In the genomic region with DNA sequence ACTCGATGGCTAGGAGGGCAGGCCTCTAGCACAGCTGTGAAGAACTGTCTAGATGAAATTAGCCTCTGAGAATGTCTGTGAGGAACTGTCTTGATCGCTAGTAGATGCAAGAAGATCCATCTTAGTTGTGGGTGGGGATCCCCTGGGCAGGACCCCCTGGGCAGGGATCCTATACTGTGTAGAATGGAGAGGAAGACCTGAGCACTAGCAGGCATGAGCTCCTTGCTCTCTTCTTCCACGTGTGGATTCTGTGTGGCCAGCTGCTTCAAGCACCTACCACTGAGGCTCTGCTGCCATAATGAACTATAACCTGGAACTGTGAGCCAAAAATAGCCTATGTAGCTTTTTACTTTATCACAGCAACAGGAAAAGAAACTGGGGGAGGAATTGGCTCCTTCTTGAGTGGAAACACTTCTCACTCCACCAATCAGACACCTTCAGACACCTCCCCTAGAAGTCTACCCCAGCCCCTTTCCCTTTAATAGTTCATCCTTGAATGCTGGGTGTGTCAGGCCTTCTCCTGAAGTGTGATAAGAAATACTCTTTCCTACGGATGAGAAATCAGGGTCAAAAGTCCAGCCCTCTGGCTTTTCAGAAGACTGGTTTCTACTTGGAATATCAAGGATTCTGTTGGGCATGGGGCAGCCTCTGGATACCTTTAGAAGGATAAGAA, we compare ENCODE assay signal across 25 mouse cellular contexts. TPM values are rescaled to one million over a fixed set of nuclear protein-coding genes. Genes with fewer than 3 reads are reported as not detected.
DNase-seq lines count a peak whose midpoint lies in the region; ATAC-seq and TF ChIP-seq lines count a peak whose summit lies in the region.
"Had no signal": no experiment of that assay in that cellular context is flagged by ENCODE, and none has a peak within 500 bp of the region (broad histone marks: within the 10 kb centered on the region; RNA-seq: fewer than 3 reads in every experiment).

No protein-coding gene starts in this region.

- 43% methylated on average over 4 of the region's 4 CpGs for WGBS in heart, embryonic 12.5 days
- 65% methylated on average over 4 of the region's 4 CpGs for WGBS in kidney, embryonic 15.5 days
- WGBS in lung, postnatal 0 days = 39% methylated on average over 4 of the region's 4 CpGs
- 49% methylated on average over 4 of the region's 4 CpGs for WGBS in intestine, embryonic 16.5 days

- no peaks in the 10 kb centered on the region for H3K36me3 ChIP-seq in heart, embryonic 12.5 days
- no peaks in the 10 kb centered on the region for H3K36me3 ChIP-seq in kidney, embryonic 15.5 days
- H3K36me3 ChIP-seq in lung, postnatal 0 days (ENCODE audit: insufficient read depth, low read length) = no peaks in the 10 kb centered on the region
- no peaks in the 10 kb centered on the region for H3K36me3 ChIP-seq in intestine, embryonic 16.5 days (ENCODE audit: control insufficient read depth, insufficient read depth, low read length)

- no peak overlapping the region for H3K9ac ChIP-seq in heart, embryonic 12.5 days
- no peak overlapping the region for H3K9ac ChIP-seq in kidney, embryonic 15.5 days
- no peak overlapping the region for H3K9ac ChIP-seq in lung, postnatal 0 days (replicated peaks; ENCODE audit: low read depth)
- H3K9ac ChIP-seq in intestine, embryonic 16.5 days (ENCODE audit: low read depth, low read length) = no peak overlapping the region
- H3K9ac ChIP-seq: hindbrain, embryonic 14.5 days; liver, embryonic 14.5 days had no signal

- intact Hi-C loops in heart, postnatal 36 days (cut with DNase I) = no loop called here

- DNase-seq in heart, postnatal 36 days = no peak
- DNase-seq in kidney, postnatal 25 days = no peak
- peak; percentile 11 for DNase-seq in lung, postnatal 0 days (ENCODE audit: low spot score)
- DNase-seq in lung, postnatal 36 days = no peak
- no peak for DNase-seq in spleen, postnatal 14 days (ENCODE audit: low spot score in 2 of 2)
- DNase-seq: adrenal gland, postnatal 25 days; cerebellum, adult 2 months; cerebellum, postnatal 14 days; heart, postnatal 10 days; kidney, adult 2 months; kidney, postnatal 14 days; liver; right cerebral cortex, postnatal 25 days; spleen, adult 18-20 months had no signal

- H3K27ac ChIP-seq in heart, embryonic 12.5 days (ENCODE audit: poor library complexity, severe bottlenecking) = 0 out of 2 replicates have a peak overlapping the region, but pooled peaks have one; percentile 2
- peak overlapping the region; percentile 43; the same call in 1 of the 2 replicates for H3K27ac ChIP-seq in kidney, embryonic 15.5 days
- peak overlapping the region; percentile 33; the same call in 1 of the 2 replicates for H3K27ac ChIP-seq in lung, postnatal 0 days (ENCODE audit: low read length)
- H3K27ac ChIP-seq in intestine, embryonic 16.5 days (ENCODE audit: low read length) = 0 out of 2 replicates have a peak overlapping the region, but pooled peaks have one; percentile 3
- H3K27ac ChIP-seq: hindbrain, embryonic 14.5 days; liver, embryonic 14.5 days had no signal

- H3K4me3 ChIP-seq in heart, embryonic 12.5 days = no peak overlapping the region
- H3K4me3 ChIP-seq in kidney, embryonic 15.5 days (replicated peaks) = no peak overlapping the region
- H3K4me3 ChIP-seq in lung, postnatal 0 days (ENCODE audit: low read depth, low read length) = no peak overlapping the region
- no peak overlapping the region for H3K4me3 ChIP-seq in intestine, embryonic 16.5 days (ENCODE audit: low read length)
- H3K4me3 ChIP-seq: erythroblast, embryonic 14.5 days had no signal

- TF ChIP-seq CTCF in lung, postnatal 0 days (IDR thresholded peaks at IDR 0.05) = no peak

- no peak overlapping the region for H3K4me2 ChIP-seq in heart, embryonic 12.5 days
- H3K4me2 ChIP-seq in kidney, embryonic 15.5 days = no peak overlapping the region
- no peak overlapping the region for H3K4me2 ChIP-seq in lung, postnatal 0 days (replicated peaks; ENCODE audit: low read depth, low read length)
- H3K4me2 ChIP-seq in intestine, embryonic 16.5 days (ENCODE audit: low read depth, low read length) = no peak overlapping the region
- H3K4me2 ChIP-seq: hindbrain, embryonic 14.5 days; midbrain, embryonic 11.5 days had no signal

- no peak for TF ChIP-seq EP300 in lung, postnatal 0 days (IDR thresholded peaks at IDR 0.05)

- H3K27me3 ChIP-seq in heart, embryonic 12.5 days (replicated peaks) = no peaks in the 10 kb centered on the region
- no peaks in the 10 kb centered on the region for H3K27me3 ChIP-seq in kidney, embryonic 15.5 days
- no peaks in the 10 kb centered on the region for H3K27me3 ChIP-seq in lung, postnatal 0 days (replicated peaks; ENCODE audit: insufficient read depth, low read length)
- H3K27me3 ChIP-seq in intestine, embryonic 16.5 days (replicated peaks; ENCODE audit: control insufficient read depth, insufficient read depth, low read length) = no peaks in the 10 kb centered on the region

- peaks cover 11% of the 10 kb centered on the region for H3K4me1 ChIP-seq in heart, embryonic 12.5 days (replicated peaks)
- peaks cover 6% of the 10 kb centered on the region; the same call in 1 of the 2 replicates for H3K4me1 ChIP-seq in kidney, embryonic 15.5 days
- no peaks in the 10 kb centered on the region for H3K4me1 ChIP-seq in lung, postnatal 0 days (ENCODE audit: insufficient read depth, low read depth, low read length)
- H3K4me1 ChIP-seq in intestine, embryonic 16.5 days (ENCODE audit: control insufficient read depth, insufficient read depth, low read length) = peaks cover 9% of the 10 kb centered on the region

- no peak for ATAC-seq in heart, embryonic 12.5 days (ENCODE audit: insufficient number of reproducible peaks, low FRiP score)
- 0 out of 2 replicates have a peak, but pooled peaks have one; percentile 9 for ATAC-seq in kidney, embryonic 15.5 days (replicated peaks; ENCODE audit: low FRiP score)
- ATAC-seq in lung, postnatal 0 days = no peak; the same call in 1 of the 2 replicates
- peak; percentile 86 for ATAC-seq in intestine, embryonic 16.5 days
- ATAC-seq: CD4-positive, CD25-positive, alpha-beta regulatory T cell, adult 4 months; forebrain, embryonic 16.5 days; midbrain, embryonic 16.5 days had no signal

- no peaks in the 10 kb centered on the region for H3K9me3 ChIP-seq in heart, embryonic 12.5 days (replicated peaks)
- no peaks in the 10 kb centered on the region for H3K9me3 ChIP-seq in kidney, embryonic 15.5 days (replicated peaks)
- H3K9me3 ChIP-seq in lung, postnatal 0 days (ENCODE audit: low read length) = no peaks in the 10 kb centered on the region
- no peaks in the 10 kb centered on the region for H3K9me3 ChIP-seq in intestine, embryonic 16.5 days (ENCODE audit: control insufficient read depth, low read length)

RNA-seq across cellular contexts. Expression of a gene that starts 18.4 kb away (rescaled TPM):
- 2.3 and 3.1 TPM in 2 replicates for polyA plus RNA-seq in heart, embryonic 12.5 days (2016; fragmentation: Nextera tagmentation; extraction: Ambion mirVana)
- 10 to 100 TPM in 1 of 2 experiments, 1 to 10 TPM in 1; 9.6 to 13.7 TPM for total RNA-seq in heart, postnatal 36 days (2021)
- 2.3 and 2.4 TPM in 2 replicates for polyA plus RNA-seq in kidney, embryonic 15.5 days (2015; fragmentation: Nextera tagmentation; extraction: Ambion mirVana)
- polyA plus RNA-seq in lung, postnatal 0 days (2015; fragmentation: Nextera tagmentation; extraction: Ambion mirVana) = 1.5 and 2.1 TPM in 2 replicates
- polyA plus RNA-seq in intestine, embryonic 16.5 days (2015; fragmentation: Nextera tagmentation; extraction: Ambion mirVana) = 2.1 and 2.5 TPM in 2 replicates
- total RNA-seq: megakaryocyte, adult 5-6 weeks had no signal
- polyA plus RNA-seq: erythroblast, embryonic 14.5 days had no signal

RNA-seq across cellular contexts. Expression of a gene that starts 53.2 kb away (rescaled TPM):
- 26.4 and 32.2 TPM in 2 replicates for polyA plus RNA-seq in heart, embryonic 12.5 days (2016; fragmentation: Nextera tagmentation; extraction: Ambion mirVana)
- 10 to 100 TPM; 15.9 to 16.1 TPM for total RNA-seq in heart, postnatal 36 days (2021)
- 38.7 and 48.0 TPM in 2 replicates for polyA plus RNA-seq in kidney, embryonic 15.5 days (2015; fragmentation: Nextera tagmentation; extraction: Ambion mirVana)
- polyA plus RNA-seq in lung, postnatal 0 days (2015; fragmentation: Nextera tagmentation; extraction: Ambion mirVana) = 13.1 and 17.2 TPM in 2 replicates
- 22.1 and 26.2 TPM in 2 replicates for polyA plus RNA-seq in intestine, embryonic 16.5 days (2015; fragmentation: Nextera tagmentation; extraction: Ambion mirVana)

RNA-seq across cellular contexts. Expression of a gene that starts 53.5 kb away (rescaled TPM):
- 10.0 and 12.4 TPM in 2 replicates for polyA plus RNA-seq in heart, embryonic 12.5 days (2016; fragmentation: Nextera tagmentation; extraction: Ambion mirVana)
- 10 to 100 TPM; 36.0 to 36.3 TPM for total RNA-seq in heart, postnatal 36 days (2021)
- polyA plus RNA-seq in kidney, embryonic 15.5 days (2015; fragmentation: Nextera tagmentation; extraction: Ambion mirVana) = 5.2 and 5.6 TPM in 2 replicates
- polyA plus RNA-seq in lung, postnatal 0 days (2015; fragmentation: Nextera tagmentation; extraction: Ambion mirVana) = 7.3 and 8.8 TPM in 2 replicates
- 10.1 and 11.2 TPM in 2 replicates for polyA plus RNA-seq in intestine, embryonic 16.5 days (2015; fragmentation: Nextera tagmentation; extraction: Ambion mirVana)

RNA-seq across cellular contexts. Expression of a gene that starts 54.0 kb away (rescaled TPM):
- polyA plus RNA-seq in heart, embryonic 12.5 days (2016; fragmentation: Nextera tagmentation; extraction: Ambion mirVana) = 0.95 and 2.1 TPM in 2 replicates
- total RNA-seq in heart, postnatal 36 days (2021) = 1 to 10 TPM in 1 of 2 experiments, not detected in 1; 1.6 TPM
- polyA plus RNA-seq in kidney, embryonic 15.5 days (2015; fragmentation: Nextera tagmentation; extraction: Ambion mirVana) = 3.8 and 4.2 TPM in 2 replicates
- polyA plus RNA-seq in lung, postnatal 0 days (2015; fragmentation: Nextera tagmentation; extraction: Ambion mirVana) = 6.5 and 7.1 TPM in 2 replicates
- polyA plus RNA-seq in intestine, embryonic 16.5 days (2015; fragmentation: Nextera tagmentation; extraction: Ambion mirVana) = 1.1 and 1.9 TPM in 2 replicates

RNA-seq across cellular contexts. Expression of a gene that starts 54.2 kb away (rescaled TPM):
- 3.9 and 5.4 TPM in 2 replicates for polyA plus RNA-seq in heart, embryonic 12.5 days (2016; fragmentation: Nextera tagmentation; extraction: Ambion mirVana)
- total RNA-seq in heart, postnatal 36 days (2021) = 1 to 10 TPM in 1 of 2 experiments, under 1 TPM in 1; 0.46 to 1.3 TPM
- 8.5 and 8.7 TPM in 2 replicates for polyA plus RNA-seq in kidney, embryonic 15.5 days (2015; fragmentation: Nextera tagmentation; extraction: Ambion mirVana)
- polyA plus RNA-seq in lung, postnatal 0 days (2015; fragmentation: Nextera tagmentation; extraction: Ambion mirVana) = 3.3 and 4.0 TPM in 2 replicates
- polyA plus RNA-seq in intestine, embryonic 16.5 days (2015; fragmentation: Nextera tagmentation; extraction: Ambion mirVana) = 3.9 and 4.3 TPM in 2 replicates
- polyA plus RNA-seq: erythroblast, embryonic 14.5 days had no signal

Comparison
In these comparisons a context has a peak if more than half of its experiments do, and no peak if none do; other contexts are left out.
1. ATAC-seq: peak in kidney, embryonic 15.5 days (single experiment) and intestine, embryonic 16.5 days (single experiment); none in heart, embryonic 12.5 days (single experiment) and lung, postnatal 0 days (single experiment).
2. Peak in every context shown above with its lines, with median percentiles within 50 percentile points of each other: H3K27ac ChIP-seq.